Mouse (Mus musculus) adrenal gland, postnatal 4 days (tissue): ENCODE results near the gene Sh3rf1. TPM values are rescaled to one million over a fixed set of nuclear protein-coding genes. Genes with fewer than 3 reads are reported as not detected.

Experiments
- DNase-seq, 2 experiments: peaks; one replicate each; pipeline ENCODE4 v3.0.0; 2021 to 2022; ENCODE audit warnings: low spot score in 2 of 2, mixed read lengths in 2 of 2
- total RNA-seq, 2 experiments: library from RNA; stranded (reverse); gene quantifications; 2 replicates each; pipeline ENCODE4 v1.2.3; 2021

The Sh3rf1 gene
- total RNA-seq, 2 experiments from 2014 or later: 14.1 to 20.4 TPM

DNA sequence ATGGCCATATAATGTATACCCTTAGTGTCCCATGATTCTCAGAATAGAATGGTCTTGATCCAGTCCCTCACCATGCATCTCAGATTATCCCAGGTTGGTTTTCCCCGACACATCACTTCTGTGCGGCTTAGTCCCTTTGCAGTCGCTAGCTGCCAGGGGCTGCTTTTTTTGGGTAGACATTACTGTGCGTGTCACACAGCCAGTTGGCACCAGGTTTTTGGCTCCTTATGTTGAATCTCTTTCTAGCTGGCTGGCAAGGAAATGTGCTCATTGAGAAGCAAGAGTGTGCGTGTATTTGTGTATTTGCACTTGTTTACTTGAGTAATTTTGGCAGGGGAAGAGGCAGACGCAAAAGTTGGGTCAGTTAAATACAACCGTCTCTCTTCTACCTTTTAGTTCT lies 35.9 kb downstream of the Sh3rf1 start:
- DNase-seq: no peak

DNA sequence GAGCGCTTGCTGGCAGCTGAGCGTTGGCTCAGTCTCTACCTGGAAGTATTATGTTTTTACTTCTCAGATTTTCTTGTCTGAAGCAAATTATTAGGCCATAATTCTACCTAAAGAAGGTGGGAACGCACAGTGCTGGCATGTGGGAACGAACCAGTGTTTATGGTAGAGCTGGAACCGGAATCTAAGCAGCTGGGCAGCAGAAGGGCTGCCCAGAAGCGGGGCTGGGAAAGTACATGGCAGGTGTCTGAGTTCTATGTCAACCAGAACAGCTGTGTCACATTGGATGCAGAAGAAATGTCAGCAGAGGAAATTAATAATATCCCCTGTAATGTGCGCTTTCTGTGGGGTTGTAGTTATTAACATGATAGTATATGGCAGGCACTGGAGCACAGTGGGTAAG lies 36.9 kb downstream of the Sh3rf1 start:
- no peak for DNase-seq

DNA sequence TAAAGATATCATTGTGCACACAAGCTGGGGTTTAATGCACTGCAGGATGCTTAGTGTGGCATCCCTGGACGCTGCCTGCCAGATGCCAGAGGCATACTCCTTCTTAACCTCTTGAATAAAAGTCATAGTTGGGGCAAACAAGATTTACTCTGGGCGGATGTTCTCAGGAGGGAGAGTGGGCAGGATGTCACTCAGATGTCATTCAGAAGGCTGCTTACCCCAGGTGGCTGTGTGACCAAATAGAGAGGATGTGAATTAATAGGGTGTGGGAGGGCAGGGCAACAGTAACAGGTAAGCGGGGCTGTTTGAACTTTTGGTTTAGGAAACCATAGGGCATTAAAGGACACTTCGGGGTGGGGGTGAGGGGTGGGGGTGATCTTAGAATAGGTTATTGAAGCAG lies 37.7 kb downstream of the Sh3rf1 start:
- no peak for DNase-seq

DNA sequence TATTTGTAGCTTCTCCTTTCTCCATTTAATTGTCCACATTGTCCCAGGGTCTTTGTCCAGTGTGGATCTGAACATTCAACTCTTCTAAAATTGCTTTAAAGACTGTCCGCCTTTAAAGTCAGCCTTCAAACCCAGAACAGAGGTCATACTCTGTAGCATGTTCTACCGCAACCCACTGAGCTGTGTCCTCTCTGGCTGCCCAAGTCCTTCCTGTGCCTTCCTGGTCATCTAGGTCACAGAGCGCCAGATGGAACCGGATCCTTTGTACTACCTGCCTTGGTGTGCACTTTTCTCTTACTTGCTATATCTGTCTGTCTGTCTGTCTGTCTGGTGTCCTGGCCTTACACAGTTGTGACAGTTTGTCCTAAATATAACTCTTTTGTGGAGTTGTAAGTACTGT lies 40.0 kb downstream of the Sh3rf1 start:
- no peak for DNase-seq

DNA sequence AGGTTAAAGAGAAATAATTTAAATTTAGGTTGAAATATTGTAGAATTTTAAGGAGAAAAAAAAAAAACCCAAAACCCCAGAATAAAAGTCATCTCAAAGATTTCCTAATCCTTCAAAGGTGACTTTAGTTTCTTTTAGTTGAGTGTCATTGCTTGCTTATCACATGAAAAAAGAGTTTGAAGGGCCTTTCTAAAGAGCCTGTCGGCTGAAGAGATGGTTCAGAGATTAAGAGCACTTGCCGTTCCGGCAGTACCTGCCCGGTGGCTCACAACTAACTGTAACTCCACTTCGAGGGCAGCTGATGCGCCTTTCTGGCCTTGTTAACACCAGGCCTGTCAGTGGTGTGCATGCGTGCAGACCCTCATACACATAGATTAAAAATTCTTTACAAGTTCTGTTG lies 41.2 kb downstream of the Sh3rf1 start:
- no peak for DNase-seq

DNA sequence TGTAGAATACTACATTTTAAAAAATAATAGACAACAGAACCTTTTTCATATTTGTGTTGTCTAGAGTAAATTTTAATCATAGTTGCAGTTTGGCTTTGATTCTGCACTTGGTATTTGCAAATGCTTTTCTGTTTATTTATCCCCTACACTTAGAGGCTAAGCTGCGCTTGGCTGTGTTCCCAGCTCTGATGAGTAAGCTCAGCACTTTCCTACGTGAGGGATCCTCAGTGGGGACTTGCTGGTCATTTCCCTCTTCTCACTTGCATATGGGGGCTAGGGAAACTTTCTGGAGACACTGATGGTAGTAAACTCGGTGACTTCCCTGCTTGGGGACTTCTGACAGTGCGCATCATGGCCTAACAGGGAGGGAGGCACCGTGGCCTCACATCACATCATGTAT lies 41.7 kb downstream of the Sh3rf1 start:
- DNase-seq: no peak

DNA sequence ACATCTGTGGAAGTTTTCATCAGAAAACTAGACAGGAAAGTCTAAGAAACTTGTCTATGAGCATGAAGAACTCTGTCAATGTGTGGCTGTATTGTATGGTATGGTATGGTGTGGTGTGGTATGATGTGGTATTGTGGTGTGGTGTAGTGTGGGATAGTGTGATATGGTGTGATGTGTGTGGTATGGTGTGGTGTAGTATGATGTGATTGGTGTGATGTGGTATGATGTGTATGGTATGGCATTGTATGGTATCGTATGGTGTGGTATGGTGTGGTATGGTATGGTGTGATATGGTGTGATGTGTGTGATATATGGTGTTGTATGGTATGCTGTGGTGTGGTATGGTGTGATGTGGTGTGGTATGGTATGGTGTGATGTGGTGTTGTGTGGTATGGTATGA lies 43.4 kb downstream of the Sh3rf1 start:
- DNase-seq: no peak

DNA sequence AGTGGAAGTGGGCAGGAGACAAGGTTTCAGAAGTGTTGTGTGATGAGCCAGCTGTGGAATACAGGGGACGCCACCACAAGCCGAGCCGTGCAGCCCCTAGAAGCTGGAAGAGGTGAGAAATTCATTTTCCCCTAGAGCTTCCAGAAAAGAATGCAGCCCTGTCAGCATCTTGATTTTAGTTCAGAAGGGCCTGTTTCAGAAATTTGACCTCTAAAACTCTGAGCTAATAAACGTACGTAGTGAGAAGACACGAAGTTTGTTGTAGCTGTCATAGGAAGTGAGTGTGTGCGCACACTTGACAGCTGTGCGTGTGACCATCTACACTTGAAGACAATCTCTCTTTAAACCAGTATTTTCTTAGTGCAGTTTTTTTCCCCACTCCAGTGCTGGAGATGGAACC lies 44.0 kb downstream of the Sh3rf1 start:
- DNase-seq: no peak

DNA sequence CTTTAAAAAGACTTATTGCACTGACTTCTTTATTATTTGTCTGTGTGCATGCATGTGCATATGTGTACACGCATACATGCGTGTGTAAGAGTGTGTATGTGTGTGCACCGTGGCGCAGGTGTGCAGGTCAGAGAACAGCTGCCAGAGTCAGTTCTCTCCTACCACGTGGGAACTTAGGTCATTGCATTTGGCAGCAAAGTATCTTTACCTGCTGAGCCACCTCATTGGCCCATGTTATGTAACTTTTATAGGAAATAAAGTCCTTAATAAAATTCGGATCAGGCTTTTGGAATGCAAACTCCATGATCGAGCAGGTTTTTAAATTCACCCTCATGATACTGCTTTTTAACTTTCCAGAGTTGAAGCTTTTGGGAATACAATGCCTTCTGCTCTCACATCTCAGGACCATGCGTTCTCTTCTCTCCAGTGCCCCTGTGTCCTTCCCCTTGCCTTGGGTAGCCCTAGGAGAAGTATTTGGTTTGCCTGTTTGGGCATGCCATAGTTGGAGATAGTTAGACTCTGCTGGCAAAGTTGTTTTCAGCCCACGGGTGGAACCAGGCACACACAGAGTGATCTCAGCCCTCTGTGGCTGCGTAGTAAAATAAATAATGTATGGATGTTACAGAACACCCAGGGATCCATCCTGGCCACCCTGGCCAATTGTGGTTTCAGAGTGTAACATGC lies 44.7 kb downstream of the Sh3rf1 start:
- DNase-seq: no peak

DNA sequence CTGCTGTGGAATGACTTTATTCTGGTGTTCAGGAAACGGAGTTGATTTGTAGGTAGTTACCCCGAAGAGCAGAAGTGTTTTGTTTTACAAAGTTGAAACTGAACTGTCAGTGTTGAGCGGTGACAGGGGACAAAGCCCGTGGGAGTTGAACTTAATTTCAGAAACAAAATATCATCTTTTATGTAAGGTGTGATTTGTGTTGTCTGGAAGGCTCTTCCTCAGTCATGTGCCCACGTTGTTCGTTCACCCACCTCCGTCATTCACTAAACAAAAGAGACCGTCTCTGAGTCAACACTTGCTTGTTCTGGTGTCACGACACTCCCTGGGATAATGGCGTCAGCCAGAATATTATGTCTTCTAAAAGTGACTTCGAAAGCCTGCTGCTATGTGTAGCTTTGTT lies 46.3 kb downstream of the Sh3rf1 start:
- DNase-seq: no peak

DNA sequence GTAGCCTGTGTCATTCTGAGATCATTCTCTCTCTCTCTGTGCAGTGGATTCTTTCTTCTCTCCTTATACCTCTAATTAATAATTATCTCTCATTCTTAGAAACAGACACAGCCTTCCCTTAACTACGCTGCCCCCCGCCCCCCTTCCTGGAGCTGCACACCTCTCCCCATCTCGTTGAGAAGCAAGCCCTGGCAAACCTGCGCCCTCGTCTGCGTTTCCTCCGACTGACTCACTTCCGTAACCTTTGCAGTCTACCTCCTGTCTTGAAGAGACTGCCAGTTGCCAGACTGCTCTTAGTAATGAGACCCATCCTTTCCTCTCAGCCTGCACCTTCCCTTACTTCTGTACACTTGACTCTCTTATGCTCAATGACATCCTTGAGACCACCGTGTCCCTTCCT lies 46.9 kb downstream of the Sh3rf1 start:
- DNase-seq: no peak

DNA sequence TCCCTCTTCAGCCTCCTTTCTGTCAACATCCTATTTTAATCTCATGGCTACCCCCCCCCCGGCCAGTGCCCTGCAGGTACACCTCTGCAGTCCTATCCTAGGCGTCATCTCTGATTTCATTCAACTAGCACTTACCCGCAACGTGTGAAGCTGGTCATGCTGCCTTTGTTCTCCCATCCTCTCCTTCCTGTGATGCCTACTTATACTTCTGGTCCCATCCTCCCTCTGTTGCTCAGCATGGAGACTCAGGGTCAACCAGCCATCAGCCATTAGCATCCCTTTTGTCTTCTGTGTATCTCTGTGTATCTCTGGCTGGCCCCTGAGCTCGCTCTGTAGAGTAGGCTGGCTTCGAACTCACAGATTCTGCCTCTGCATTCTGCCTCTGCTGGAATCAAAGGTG lies 47.3 kb downstream of the Sh3rf1 start:
- no peak for DNase-seq

DNA sequence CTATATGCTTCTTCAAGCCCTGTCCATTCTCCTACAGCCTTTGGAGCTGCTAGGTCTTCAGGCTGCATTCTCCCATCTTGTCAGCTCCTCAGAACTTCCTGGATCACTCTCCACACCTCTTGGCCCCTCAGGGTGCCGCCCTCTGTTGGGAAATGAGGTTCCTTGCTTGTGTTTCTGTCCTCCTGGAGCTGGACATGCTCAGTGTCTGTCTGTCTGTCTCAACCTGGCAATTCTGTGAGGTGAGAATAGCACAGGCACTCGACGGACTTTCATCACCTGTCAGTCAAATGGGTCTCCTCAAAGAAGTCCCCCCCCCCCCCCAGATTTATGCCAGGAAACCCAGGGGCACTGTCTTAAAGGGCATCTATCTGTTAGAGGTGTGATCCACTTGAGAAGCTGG lies 49.2 kb downstream of the Sh3rf1 start:
- DNase-seq: no peak

DNA sequence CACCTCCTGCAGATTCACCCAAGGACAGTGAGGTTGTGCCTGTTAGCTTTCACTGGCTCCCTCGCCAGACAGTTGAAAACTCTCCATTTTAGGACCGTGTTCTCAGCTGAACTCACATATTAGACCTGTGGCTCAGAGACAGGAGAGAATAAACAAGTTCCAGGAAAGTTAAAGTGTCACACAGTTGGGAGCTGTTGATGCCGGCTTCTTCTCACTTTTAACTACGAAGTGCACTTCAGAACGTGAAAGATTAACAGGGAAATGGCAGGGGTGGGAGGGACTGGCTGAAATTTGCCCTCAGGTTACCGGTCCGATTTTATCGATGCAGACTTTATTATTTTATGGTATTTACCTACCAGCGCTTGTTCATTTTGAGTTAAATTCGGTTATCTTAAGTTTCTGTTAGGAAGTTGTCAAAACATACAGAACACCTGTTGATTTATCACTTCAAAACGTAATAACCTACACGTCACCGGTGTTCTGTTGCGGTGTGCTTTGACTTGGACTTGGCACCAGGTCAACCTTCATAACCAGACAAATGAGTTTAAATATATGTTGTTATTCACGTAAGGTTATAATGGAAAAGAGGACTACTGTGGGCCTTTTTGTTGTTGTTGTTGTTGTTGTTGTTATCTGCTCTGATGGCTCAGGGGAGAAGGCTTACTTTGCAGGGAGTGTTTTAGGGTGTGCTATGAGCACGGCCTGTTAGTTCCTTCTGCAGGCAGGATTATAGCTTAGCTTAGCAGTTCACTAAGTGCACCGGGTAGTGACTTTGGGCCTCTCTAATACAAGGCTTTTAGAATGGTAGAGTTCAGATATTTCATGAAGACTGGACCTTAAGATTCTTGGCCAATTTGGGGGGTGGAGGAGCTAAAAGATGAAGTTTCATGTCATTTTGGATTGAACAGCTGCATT lies 49.9 kb downstream of the Sh3rf1 start:
- DNase-seq: no peak

DNA sequence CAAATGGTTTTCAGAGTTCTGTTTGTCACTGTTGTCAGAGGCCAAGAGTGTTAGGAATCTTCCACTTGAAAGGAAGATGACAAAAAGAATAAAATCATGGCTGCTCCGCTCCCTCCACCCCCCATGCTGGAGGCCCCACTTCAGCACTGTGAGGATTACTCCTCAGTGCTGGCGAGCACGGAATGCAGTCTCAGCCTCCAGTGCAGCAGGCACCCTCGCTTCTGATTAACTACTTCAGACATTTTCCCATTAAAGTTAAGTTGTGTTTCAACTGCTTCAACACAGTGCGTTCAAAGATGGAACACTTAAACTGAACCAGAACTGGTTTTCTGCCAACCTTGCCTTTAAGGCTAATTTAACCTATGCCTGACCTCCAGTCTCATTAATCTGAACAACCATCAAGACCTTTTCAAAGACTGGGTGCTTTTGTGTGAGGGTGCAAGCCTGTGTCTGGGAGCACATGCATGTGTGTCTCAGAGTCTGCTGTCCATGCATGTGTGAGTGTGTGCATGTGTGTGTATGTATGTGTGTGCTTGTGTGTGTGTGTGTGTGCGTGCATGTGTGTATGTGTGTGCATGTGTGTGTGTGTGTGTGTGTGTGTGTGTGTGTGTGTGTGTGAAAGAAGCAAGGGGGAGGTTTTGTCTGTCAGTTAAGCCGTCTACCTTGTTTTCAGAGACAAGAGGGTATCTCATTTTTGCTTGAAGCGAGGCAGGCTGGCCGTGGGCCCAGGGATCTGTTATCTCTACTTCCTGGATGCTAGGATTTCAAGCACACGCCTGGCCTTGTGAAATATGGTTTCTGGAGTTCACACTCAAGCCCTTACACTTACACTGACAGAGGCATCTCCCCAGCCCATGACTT lies 51.2 kb downstream of the Sh3rf1 start:
- DNase-seq: no peak

DNA sequence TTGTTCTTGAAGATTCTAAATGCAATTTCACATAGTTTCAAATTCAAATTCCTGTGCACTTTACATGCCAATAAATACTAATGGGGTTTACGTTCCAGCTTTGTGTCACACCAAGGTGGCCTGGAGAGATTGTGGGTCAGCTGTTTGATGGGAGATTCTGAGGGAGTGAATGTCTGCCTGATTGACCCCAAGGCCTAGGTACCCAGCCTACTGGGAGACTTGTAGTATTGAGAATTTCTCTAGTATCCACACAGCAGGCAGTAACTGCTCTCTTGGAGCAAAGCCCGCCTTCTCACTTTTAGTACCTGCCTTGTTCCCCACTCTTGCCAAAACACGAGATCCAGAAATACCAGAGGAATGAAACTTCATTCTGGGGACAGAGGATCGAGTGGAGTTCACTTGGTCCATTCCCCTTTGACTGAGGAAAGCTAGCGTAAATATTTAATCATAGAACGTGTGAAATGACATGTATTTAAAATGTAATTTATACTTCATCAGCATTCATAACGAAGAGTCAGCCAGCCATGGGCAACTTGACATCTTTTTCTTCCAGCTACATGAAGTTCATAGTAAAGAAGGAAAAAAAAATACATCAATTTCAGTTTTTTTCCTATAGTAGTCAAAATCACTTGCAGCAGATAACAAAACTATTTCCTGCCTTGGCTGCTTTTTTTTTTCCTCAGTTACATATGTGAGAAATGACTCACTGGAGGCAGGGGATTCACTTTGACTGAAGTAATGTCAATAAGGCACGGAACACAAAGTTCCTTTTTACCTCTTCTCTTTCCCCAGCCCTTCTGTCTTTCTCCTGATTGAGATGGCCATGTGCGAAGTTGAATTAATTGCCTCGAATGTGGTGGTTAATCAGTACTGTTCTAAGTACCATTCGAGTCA lies 52.0 kb downstream of the Sh3rf1 start:
- DNase-seq: no peak

DNA sequence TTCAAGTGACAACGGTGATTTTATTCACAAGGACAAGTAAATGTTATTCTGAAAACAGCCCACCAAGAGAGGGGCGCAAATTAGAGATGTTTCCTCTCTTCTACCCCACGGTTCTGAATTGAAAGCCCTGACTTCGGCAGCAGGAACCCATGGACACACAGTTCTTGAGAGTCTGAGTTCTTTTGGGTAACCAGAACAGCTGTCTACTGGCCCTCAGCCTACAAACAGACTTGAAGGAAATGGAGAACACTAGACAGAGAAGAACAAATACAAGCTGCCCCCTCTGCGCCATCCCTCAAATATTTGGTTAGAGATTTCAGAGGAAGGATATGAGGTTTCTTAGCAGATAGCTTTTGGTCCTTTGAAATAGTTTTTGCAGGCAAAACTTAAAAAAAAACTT lies 52.7 kb downstream of the Sh3rf1 start:
- DNase-seq: no peak

DNA sequence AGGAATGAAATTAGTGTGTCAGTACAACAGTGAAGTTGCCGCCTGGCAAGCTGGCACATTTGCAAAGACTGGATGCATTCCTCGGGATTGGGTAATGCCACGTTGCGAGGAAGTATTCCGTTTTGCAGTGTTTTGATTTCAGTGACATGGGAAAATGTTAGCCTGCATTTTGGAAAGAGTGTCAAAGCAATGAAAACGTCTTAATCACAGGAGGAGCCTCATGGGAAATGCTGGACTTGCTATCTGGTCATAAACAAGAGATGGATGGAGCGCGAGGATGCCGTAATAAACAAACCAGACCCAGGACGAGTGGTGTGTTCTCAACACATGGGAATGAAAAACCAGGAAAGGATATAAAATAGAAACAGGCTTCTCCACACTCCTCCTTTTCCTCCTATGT lies 55.4 kb downstream of the Sh3rf1 start:
- DNase-seq: no peak

DNA sequence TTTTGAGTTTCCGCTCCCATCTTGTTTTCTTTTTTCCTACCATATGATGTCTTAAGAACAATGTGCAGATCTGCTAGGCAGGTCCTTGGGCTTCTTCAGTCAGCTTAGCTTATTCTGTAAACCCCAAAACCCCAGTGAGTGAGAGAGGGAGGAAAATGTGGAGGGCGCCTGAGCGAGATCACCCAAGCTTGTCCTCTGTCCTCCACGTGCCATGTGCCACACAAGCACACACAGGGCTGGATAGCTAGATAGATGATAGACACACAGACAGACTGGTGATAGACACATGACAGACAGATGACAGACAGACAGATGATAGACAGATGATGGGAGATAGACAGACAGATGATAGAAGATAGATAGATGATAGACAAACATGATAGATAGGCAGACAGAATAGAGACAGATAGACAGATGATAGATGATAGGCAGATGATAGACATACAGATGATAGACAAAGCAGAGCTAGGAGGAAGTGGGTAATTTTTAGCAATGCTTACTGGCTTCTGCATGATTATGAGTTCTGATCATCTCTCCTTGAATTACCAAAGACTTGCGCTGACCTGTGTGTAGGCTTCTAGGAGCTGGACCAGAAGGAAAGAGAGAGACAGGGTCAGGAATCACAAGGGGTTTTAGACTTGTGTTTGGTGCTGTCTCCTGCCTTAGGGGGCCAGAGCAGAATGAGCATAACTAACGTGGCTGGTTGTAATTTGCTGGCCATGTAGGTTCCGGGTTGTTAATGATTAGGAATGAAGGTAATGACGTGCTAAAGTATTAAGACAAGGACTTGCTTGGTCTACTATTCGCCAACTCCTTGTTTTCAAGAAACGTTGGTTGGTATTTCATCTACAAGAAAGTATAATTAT lies 58.9 kb downstream of the Sh3rf1 start:
- DNase-seq: no peak
